ENCODE assay signal across 19 mouse cellular contexts in genomic region chr7:108616781-108617180, GRCm38 (mm10). TPM values are rescaled to one million over a fixed set of nuclear protein-coding genes. Genes with fewer than 3 reads are reported as not detected.
"Had no signal": no experiment of that assay in that cellular context is flagged by ENCODE, and none has a peak within 500 bp of the region (broad histone marks: within the 10 kb centered on the region; RNA-seq: fewer than 3 reads in every experiment).

No protein-coding gene starts in this region.

RNA-seq across cellular contexts. Expression of gene Olfr507, which starts 4.8 kb away (rescaled TPM):
- total RNA-seq: layer of hippocampus, adult 2 months; layer of hippocampus, postnatal 25 days; left cerebral cortex, adult 18-20 months; left cerebral cortex, postnatal 25 days; monocyte, adult 5-6 weeks; neutrophil, adult 5-6 weeks had no signal
- polyA plus RNA-seq: kidney, embryonic 16.5 days; limb, embryonic 10.5 days; limb, embryonic 13.5 days; liver, embryonic 12.5 days; liver, embryonic 15.5 days; lung, embryonic 15.5 days; midbrain, embryonic 10.5 days; midbrain, embryonic 13.5 days; midbrain, embryonic 16.5 days; myocyte; neural tube, embryonic 13.5 days; spleen, adult 2 months; thymus, adult 2 months had no signal

RNA-seq across cellular contexts. Expression of gene Olfr506, which starts 6.2 kb away (rescaled TPM):
- total RNA-seq: layer of hippocampus, adult 2 months; layer of hippocampus, postnatal 25 days; left cerebral cortex, adult 18-20 months; left cerebral cortex, postnatal 25 days; monocyte, adult 5-6 weeks; neutrophil, adult 5-6 weeks had no signal
- polyA plus RNA-seq: kidney, embryonic 16.5 days; limb, embryonic 10.5 days; limb, embryonic 13.5 days; liver, embryonic 12.5 days; liver, embryonic 15.5 days; lung, embryonic 15.5 days; midbrain, embryonic 10.5 days; midbrain, embryonic 13.5 days; midbrain, embryonic 16.5 days; myocyte; spleen, adult 2 months; thymus, adult 2 months had no signal

RNA-seq across cellular contexts. Expression of gene Olfr508, which starts 13.0 kb away (rescaled TPM):
- total RNA-seq: layer of hippocampus, adult 2 months; layer of hippocampus, postnatal 25 days; left cerebral cortex, adult 18-20 months; left cerebral cortex, postnatal 25 days; monocyte, adult 5-6 weeks; neutrophil, adult 5-6 weeks had no signal
- polyA plus RNA-seq: kidney, embryonic 16.5 days; limb, embryonic 10.5 days; limb, embryonic 13.5 days; liver, embryonic 12.5 days; liver, embryonic 15.5 days; lung, embryonic 15.5 days; midbrain, embryonic 10.5 days; midbrain, embryonic 13.5 days; midbrain, embryonic 16.5 days; myocyte; neural tube, embryonic 13.5 days; spleen, adult 2 months; thymus, adult 2 months had no signal

RNA-seq across cellular contexts. Expression of gene Olfr509, which starts 34.9 kb away (rescaled TPM):
- total RNA-seq: layer of hippocampus, adult 2 months; layer of hippocampus, postnatal 25 days; left cerebral cortex, adult 18-20 months; monocyte, adult 5-6 weeks had no signal
- polyA plus RNA-seq: kidney, embryonic 16.5 days; limb, embryonic 10.5 days; liver, embryonic 12.5 days; liver, embryonic 15.5 days; lung, embryonic 15.5 days; midbrain, embryonic 10.5 days; midbrain, embryonic 13.5 days; midbrain, embryonic 16.5 days; myocyte; spleen, adult 2 months; thymus, adult 2 months had no signal

RNA-seq across cellular contexts. Expression of gene Olfr510, which starts 49.4 kb away (rescaled TPM):
- total RNA-seq: layer of hippocampus, adult 2 months; layer of hippocampus, postnatal 25 days; left cerebral cortex, adult 18-20 months; left cerebral cortex, postnatal 25 days; monocyte, adult 5-6 weeks; neutrophil, adult 5-6 weeks had no signal
- polyA plus RNA-seq: kidney, embryonic 16.5 days; limb, embryonic 10.5 days; limb, embryonic 13.5 days; liver, embryonic 12.5 days; liver, embryonic 15.5 days; lung, embryonic 15.5 days; midbrain, embryonic 10.5 days; midbrain, embryonic 13.5 days; midbrain, embryonic 16.5 days; myocyte; neural tube, embryonic 13.5 days; spleen, adult 2 months; thymus, adult 2 months had no signal
